Mouse (Mus musculus) limb, embryonic 13.5 days (tissue): Measurements from ENCODE around the gene Casq2. TPM values are rescaled to one million over a fixed set of nuclear protein-coding genes. Genes with fewer than 3 reads are reported as not detected.

ENCODE experiments used
- ATAC-seq: fragments of 200-750 bp; cut with Nextera tagmentation; 2 replicates; pipeline ENCODE4 v1.8.0; 2017; ENCODE audit warnings: low read depth, moderate number of reproducible peaks, moderate TSS enrichment; ENCODE audit not compliant: low FRiP score
- H3K27ac ChIP-seq: fragments of 300-500 bp; sonication (generic); 2 replicates; pipeline ENCODE4 v1.5.1; 2015; ENCODE audit warnings: inconsistent platforms, mild to moderate bottlenecking, moderate library complexity
- H3K27me3 ChIP-seq: fragments of 300-500 bp; sonication (generic); 2 replicates; pipeline ENCODE4 v1.6.1; 2015; ENCODE audit warnings: mild to moderate bottlenecking, inconsistent platforms
- H3K36me3 ChIP-seq: fragments of 300-500 bp; sonication (generic); 2 replicates; pipeline ENCODE4 v1.6.1; 2015; ENCODE audit warnings: inconsistent platforms, mild to moderate bottlenecking, moderate library complexity
- H3K4me1 ChIP-seq: fragments of 300-500 bp; sonication (generic); 2 replicates; pipeline ENCODE4 v1.6.1; 2015; ENCODE audit warnings: inconsistent platforms
- H3K4me2 ChIP-seq: fragments of 300-500 bp; sonication (generic); replicated peaks from 2 replicates; pipeline ENCODE4 v1.6.1; 2015; ENCODE audit warnings: inconsistent platforms, mild to moderate bottlenecking, moderate library complexity
- H3K4me3 ChIP-seq: fragments of 300-500 bp; sonication (generic); 2 replicates; pipeline ENCODE4 v1.5.1; 2015; ENCODE audit warnings: moderate library complexity, mild to moderate bottlenecking, inconsistent platforms
- H3K9ac ChIP-seq: fragments of 300-500 bp; sonication (generic); 2 replicates; pipeline ENCODE4 v1.6.1; 2015; ENCODE audit warnings: mild to moderate bottlenecking, inconsistent platforms
- H3K9me3 ChIP-seq: fragments of 300-500 bp; sonication (generic); 2 replicates; pipeline ENCODE4 v1.6.1; 2016; ENCODE audit warnings: inconsistent platforms
- WGBS: fragments of 180-500 bp; shearing (Covaris S2); methylation state at CpG from one replicate; pipeline ENCODE4 v1.1.7; 2015; 5-methylcytosine and 5-hydroxymethylcytosine counted together
- polyA plus RNA-seq: library from polyadenylated mRNA; unstranded; fragments of >200 nt; fragmentation: Nextera tagmentation; extraction: Ambion mirVana; gene quantifications from 2 replicates; pipeline ENCODE4 v1.2.1, GENCODE M21; 2015

The Casq2 gene
- polyA plus RNA-seq, 1 experiment from 2014 or later: 38.5 TPM

- Histone ChIP-seq H3K4me1 (peaks cover 5% of the 10 kb centered on the region), H3K27ac (no peak overlapping the region), H3K9ac (0 out of 2 replicates have a peak overlapping the region, but pooled peaks have one; percentile 8), H3K9me3 (no peaks in the 10 kb centered on the region), H3K27me3 (peaks cover 4% of the 10 kb centered on the region; the same call in 1 of the 2 replicates), H3K4me2 (peak overlapping the region; percentile 27; the same call in 1 of the 2 replicates), H3K4me3 (no peak overlapping the region), H3K36me3 (no peaks in the 10 kb centered on the region)
- WGBS: 36% methylated on average over 8 of the region's 8 CpGs
- ATAC-seq: 0 out of 2 replicates have a peak, but pooled peaks have one; percentile 24
These were observed 23.6 kb upstream of the Casq2 start for GRCm38 (mm10) chr3:102062671-102063010.

- 0 out of 2 replicates have a peak, but pooled peaks have one; percentile 19 for ATAC-seq
- Histone ChIP-seq H3K4me3 (no peak overlapping the region), H3K27me3 (peaks cover 4% of the 10 kb centered on the region; the same call in 1 of the 2 replicates), H3K27ac (no peak overlapping the region), H3K9me3 (no peaks in the 10 kb centered on the region), H3K36me3 (no peaks in the 10 kb centered on the region), H3K4me2 (no peak overlapping the region), H3K9ac (no peak overlapping the region), H3K4me1 (peaks cover 5% of the 10 kb centered on the region)
- WGBS: 74% methylated on average over 10 of the region's 10 CpGs
These were observed 22.7 kb upstream of the Casq2 start for GRCm38 (mm10) chr3:102063273-102064120.

GRCm38 (mm10) chr3:102064566-102064965, 21.6 kb upstream of the Casq2 start:
- H3K36me3 ChIP-seq: no peaks in the 10 kb centered on the region
- ATAC-seq: no peak

GRCm38 (mm10) chr3:102067306-102067705, 18.9 kb upstream of the Casq2 start:
- no peak overlapping the region for H3K4me2 ChIP-seq
- no peaks in the 10 kb centered on the region for H3K9me3 ChIP-seq
- peaks cover 5% of the 10 kb centered on the region for H3K4me1 ChIP-seq
- no peaks in the 10 kb centered on the region for H3K36me3 ChIP-seq
- no peak for ATAC-seq
- H3K9ac ChIP-seq: no peak overlapping the region
- H3K4me3 ChIP-seq: no peak overlapping the region
- 62% methylated on average over 1 of the region's 1 CpGs for WGBS
- H3K27ac ChIP-seq: no peak overlapping the region
- peaks cover 7% of the 10 kb centered on the region; the same call in 1 of the 2 replicates for H3K27me3 ChIP-seq

More at GRCm38 (mm10) chr3:102064566-102064965, 21.6 kb upstream of the Casq2 start:
- Histone ChIP-seq H3K4me3 (no peak overlapping the region), H3K9me3 (no peaks in the 10 kb centered on the region), H3K27ac (no peak overlapping the region), H3K4me2 (no peak overlapping the region), H3K27me3 (peaks cover 7% of the 10 kb centered on the region; the same call in 1 of the 2 replicates), H3K9ac (no peak overlapping the region), H3K4me1 (peaks cover 5% of the 10 kb centered on the region)
- 78% methylated on average over 6 of the region's 6 CpGs for WGBS

GRCm38 (mm10) chr3:102067861-102068260, 18.4 kb upstream of the Casq2 start:
- ATAC-seq: no peak
- Histone ChIP-seq H3K4me1 (no peaks in the 10 kb centered on the region; the same call in 1 of the 2 replicates), H3K4me2 (no peak overlapping the region), H3K36me3 (no peaks in the 10 kb centered on the region), H3K27ac (no peak overlapping the region), H3K9ac (no peak overlapping the region), H3K27me3 (peaks cover 7% of the 10 kb centered on the region; the same call in 1 of the 2 replicates), H3K9me3 (no peaks in the 10 kb centered on the region), H3K4me3 (no peak overlapping the region)
- 94% methylated on average over 2 of the region's 2 CpGs for WGBS

GRCm38 (mm10) chr3:102069260-102069659, 17.0 kb upstream of the Casq2 start:
- peaks cover 7% of the 10 kb centered on the region; the same call in 1 of the 2 replicates for H3K27me3 ChIP-seq
- 68% methylated on average over 4 of the region's 4 CpGs for WGBS
- no peak overlapping the region for H3K27ac ChIP-seq
- ATAC-seq: no peak
- no peaks in the 10 kb centered on the region for H3K9me3 ChIP-seq
- no peak overlapping the region for H3K4me2 ChIP-seq
- no peaks in the 10 kb centered on the region for H3K36me3 ChIP-seq
- no peak overlapping the region for H3K4me3 ChIP-seq
- no peaks in the 10 kb centered on the region for H3K4me1 ChIP-seq
- H3K9ac ChIP-seq: no peak overlapping the region

- H3K4me1 ChIP-seq: no peaks in the 10 kb centered on the region
- H3K9me3 ChIP-seq: no peaks in the 10 kb centered on the region
- 77% methylated on average over 5 of the region's 5 CpGs for WGBS
- H3K27me3 ChIP-seq: peaks cover 7% of the 10 kb centered on the region; the same call in 1 of the 2 replicates
- H3K36me3 ChIP-seq: no peaks in the 10 kb centered on the region
- H3K4me3 ChIP-seq: no peak overlapping the region
- no peak overlapping the region for H3K4me2 ChIP-seq
- H3K9ac ChIP-seq: no peak overlapping the region
- no peak for ATAC-seq
- no peak overlapping the region for H3K27ac ChIP-seq
These were observed 16.5 kb upstream of the Casq2 start for GRCm38 (mm10) chr3:102069686-102070085.

- Histone ChIP-seq H3K4me2 (no peak overlapping the region), H3K36me3 (no peaks in the 10 kb centered on the region), H3K4me3 (no peak overlapping the region), H3K9me3 (no peaks in the 10 kb centered on the region), H3K9ac (no peak overlapping the region), H3K27me3 (peaks cover 7% of the 10 kb centered on the region; the same call in 1 of the 2 replicates), H3K27ac (no peak overlapping the region), H3K4me1 (no peaks in the 10 kb centered on the region)
- ATAC-seq: no peak
- WGBS: 85% methylated on average over 7 of the region's 7 CpGs
These were observed 15.9 kb upstream of the Casq2 start for GRCm38 (mm10) chr3:102070360-102070759.

GRCm38 (mm10) chr3:102071016-102071415, 15.2 kb upstream of the Casq2 start:
- ATAC-seq: no peak
- no peak overlapping the region for H3K4me2 ChIP-seq
- H3K9me3 ChIP-seq: no peaks in the 10 kb centered on the region
- H3K4me3 ChIP-seq: no peak overlapping the region
- H3K9ac ChIP-seq: no peak overlapping the region
- 0 out of 2 replicates have a peak, but pooled peaks cover 4% of the 10 kb centered on the region for H3K27me3 ChIP-seq
- no peak overlapping the region for H3K27ac ChIP-seq
- no peaks in the 10 kb centered on the region for H3K36me3 ChIP-seq
- no peaks in the 10 kb centered on the region for H3K4me1 ChIP-seq
- 92% methylated on average over 3 of the region's 3 CpGs for WGBS

- no peaks in the 10 kb centered on the region for H3K9me3 ChIP-seq
- no peaks in the 10 kb centered on the region for H3K4me1 ChIP-seq
- no peak overlapping the region for H3K9ac ChIP-seq
- H3K36me3 ChIP-seq: no peaks in the 10 kb centered on the region
- 72% methylated on average over 2 of the region's 2 CpGs for WGBS
- no peak overlapping the region for H3K27ac ChIP-seq
- no peak overlapping the region for H3K4me2 ChIP-seq
- peaks cover 16% of the 10 kb centered on the region for H3K27me3 ChIP-seq
- no peak overlapping the region for H3K4me3 ChIP-seq
- ATAC-seq: no peak
These were observed 6.8 kb upstream of the Casq2 start for GRCm38 (mm10) chr3:102079413-102079812.

GRCm38 (mm10) chr3:102081862-102082261, 4.4 kb upstream of the Casq2 start:
- H3K27me3 ChIP-seq: peaks cover 34% of the 10 kb centered on the region
- 15% methylated on average over 3 of the region's 3 CpGs for WGBS
- H3K4me1 ChIP-seq: no peaks in the 10 kb centered on the region
- no peak overlapping the region for H3K4me3 ChIP-seq
- H3K36me3 ChIP-seq: no peaks in the 10 kb centered on the region
- peak; percentile 88 for ATAC-seq
- H3K9ac ChIP-seq: no peak overlapping the region
- no peak overlapping the region for H3K4me2 ChIP-seq
- H3K27ac ChIP-seq: no peak overlapping the region
- no peaks in the 10 kb centered on the region for H3K9me3 ChIP-seq

- no peak overlapping the region for H3K4me2 ChIP-seq
- H3K27me3 ChIP-seq: peaks cover 34% of the 10 kb centered on the region
- H3K4me1 ChIP-seq: no peaks in the 10 kb centered on the region
- H3K27ac ChIP-seq: no peak overlapping the region
- 26% methylated on average over 13 of the region's 13 CpGs for WGBS
- no peak for ATAC-seq
- H3K9ac ChIP-seq: no peak overlapping the region
- H3K4me3 ChIP-seq: no peak overlapping the region
- H3K36me3 ChIP-seq: no peaks in the 10 kb centered on the region
- no peaks in the 10 kb centered on the region for H3K9me3 ChIP-seq
These were observed 2.5 kb upstream of the Casq2 start for GRCm38 (mm10) chr3:102083589-102084230.
